Mouse (Mus musculus) megakaryocyte progenitor cell, adult 5-6 weeks (primary cell): Measurements from ENCODE around the gene Agbl5. TPM values are rescaled to one million over a fixed set of nuclear protein-coding genes. Genes with fewer than 3 reads are reported as not detected.

Experiments used
- ATAC-seq: replicated peaks from 2 replicates; pipeline ENCODE4 v1.8.0; 2016; ENCODE audit warnings: mild to moderate bottlenecking, moderate TSS enrichment, inconsistent platforms; ENCODE audit not compliant: poor library complexity
- total RNA-seq, 2 experiments: library from RNA; stranded (forward) in 1 of 2; stranded (reverse) in 1 of 2; fragments of 157-497, 149-512 nt in 1 of 2; fragments of 200-1000 nt in 1 of 2; gene quantifications; 2 replicates each; pipeline versions ENCODE4 v1.2.3 to v1.2.4; 2015 to 2017

The Agbl5 gene
- total RNA-seq, 2 experiments from 2014 or later = 8.4 to 12.4 TPM

- no peak for ATAC-seq
Measured at GRCm38 (mm10) chr5:30886731-30887130, 1.8 kb upstream of the Agbl5 start.

GRCm38 (mm10) chr5:30887331-30887761 lies 1.1 kb upstream of the Agbl5 start:
- ATAC-seq = peak; percentile 62

GRCm38 (mm10) chr5:30887858-30888336 lies 597 bp upstream of the Agbl5 start:
- ATAC-seq = peak; percentile 69

- no peak for ATAC-seq
Measured at GRCm38 (mm10) chr5:30889088-30889754, 727 bp downstream of the Agbl5 start.

GRCm38 (mm10) chr5:30890375-30890774 lies 1.9 kb downstream of the Agbl5 start:
- no peak for ATAC-seq

- no peak for ATAC-seq
Measured at GRCm38 (mm10) chr5:30901860-30902259, 13.4 kb downstream of the Agbl5 start.

- peak; percentile 94 for ATAC-seq
Measured at GRCm38 (mm10) chr5:30907413-30908059, 19.0 kb downstream of the Agbl5 start, which contains the start of gene Ost4. Ost4 (minus strand) TSS chr5:30907788.

- no peak for ATAC-seq
Measured at GRCm38 (mm10) chr5:30908426-30909299, 20.2 kb downstream of the Agbl5 start.

- no peak for ATAC-seq
Measured at GRCm38 (mm10) chr5:30909300-30909659, 20.8 kb downstream of the Agbl5 start.

GRCm38 (mm10) chr5:30909863-30910262 lies 21.4 kb downstream of the Agbl5 start:
- ATAC-seq = no peak

GRCm38 (mm10) chr5:30910481-30910880 lies 22.0 kb downstream of the Agbl5 start:
- no peak for ATAC-seq

GRCm38 (mm10) chr5:30912156-30912555 lies 23.7 kb downstream of the Agbl5 start:
- ATAC-seq = no peak

GRCm38 (mm10) chr5:30913060-30913841 lies 24.8 kb downstream of the Agbl5 start, which contains the start of gene Emilin1:
Emilin1 (plus strand) TSS chr5:30913402.
- ATAC-seq = peak; percentile 43

GRCm38 (mm10) chr5:30914101-30914635 lies 25.7 kb downstream of the Agbl5 start:
- no peak for ATAC-seq

- no peak for ATAC-seq
Measured at GRCm38 (mm10) chr5:30914849-30915248, 26.4 kb downstream of the Agbl5 start.

- 0 out of 2 replicates have a peak, but pooled peaks have one; percentile 8 for ATAC-seq
Measured at GRCm38 (mm10) chr5:30915456-30915855, 27.0 kb downstream of the Agbl5 start.

- ATAC-seq = peak; percentile 77
Measured at GRCm38 (mm10) chr5:30915974-30916433, 27.5 kb downstream of the Agbl5 start.

GRCm38 (mm10) chr5:30916841-30917240 lies 28.3 kb downstream of the Agbl5 start:
- ATAC-seq = no peak

GRCm38 (mm10) chr5:30917348-30917747 lies 28.9 kb downstream of the Agbl5 start:
- no peak for ATAC-seq
